Mouse (Mus musculus) hindbrain, postnatal 0 days (tissue): ENCODE measurements around the gene Egf. TPM values are rescaled to one million over a fixed set of nuclear protein-coding genes. Genes with fewer than 3 reads are reported as not detected.

ENCODE experiments used
- ATAC-seq: fragments of 200-750 bp; cut with Nextera tagmentation; 2 replicates; pipeline ENCODE4 v1.8.0; 2017; ENCODE audit warnings: mild to moderate bottlenecking, moderate TSS enrichment, moderate library complexity
- DNase-seq: peaks from one replicate; pipeline ENCODE4 v3.0.0-alpha.2; 2015; ENCODE audit warnings: low spot score
- H3K27ac ChIP-seq: fragments of 300-500 bp; sonication (generic); 2 replicates; pipeline ENCODE4 v1.5.1; 2014; ENCODE audit warnings: mild to moderate bottlenecking
- H3K27me3 ChIP-seq: fragments of 300-500 bp; sonication (generic); 2 replicates; pipeline ENCODE4 v1.6.1; 2014; ENCODE audit warnings: low read length, mixed read lengths; ENCODE audit not compliant: insufficient read depth
- H3K36me3 ChIP-seq: fragments of 300-500 bp; sonication (generic); 2 replicates; pipeline ENCODE4 v1.6.1; 2014; ENCODE audit warnings: low read length, mixed read lengths; ENCODE audit not compliant: insufficient read depth
- H3K4me1 ChIP-seq: fragments of 300-500 bp; sonication (generic); 2 replicates; pipeline ENCODE4 v1.6.1; 2014; ENCODE audit warnings: antibody characterized with exemption, low read length, mixed read lengths; ENCODE audit not compliant: insufficient read depth
- H3K4me2 ChIP-seq: fragments of 300-500 bp; sonication (generic); 2 replicates; pipeline ENCODE4 v1.6.1; 2014; ENCODE audit warnings: low read depth, mild to moderate bottlenecking, low read length, moderate library complexity, mixed read lengths
- H3K4me3 ChIP-seq: fragments of 300-500 bp; sonication (generic); 2 replicates; pipeline ENCODE4 v1.5.1; 2014; ENCODE audit warnings: low read length
- H3K9ac ChIP-seq: fragments of 300-500 bp; sonication (generic); replicated peaks from 2 replicates; pipeline ENCODE4 v1.6.1; 2014; ENCODE audit warnings: mild to moderate bottlenecking, low read length, moderate library complexity, mixed read lengths
- H3K9me3 ChIP-seq: fragments of 300-500 bp; sonication (generic); 2 replicates; pipeline ENCODE4 v1.6.1; 2016; ENCODE audit warnings: low read length, mixed read lengths
- CTCF ChIP-seq: IDR thresholded peaks from 2 replicates; pipeline ENCODE4 v1.5.1; 2016; ENCODE audit warnings: antibody characterized with exemption, control low read depth, low read depth
- WGBS: fragments of 180-500 bp; shearing (Covaris S2); extraction: QIAGEN DNeasy Blood & Tissue Kit; methylation state at CpG from one replicate; pipeline ENCODE4 v1.1.7; 2014; 5-methylcytosine and 5-hydroxymethylcytosine counted together
- polyA plus RNA-seq: library from polyadenylated mRNA; unstranded; fragments of >200 nt; fragmentation: Nextera tagmentation; extraction: Ambion mirVana; gene quantifications from 2 replicates; pipeline ENCODE4 v1.2.1, GENCODE M21; 2015
- total RNA-seq: library from RNA; depleted of rRNA; stranded (reverse); fragments of >200 nt; gene quantifications from 2 replicates; pipeline ENCODE4 v1.2.3, GENCODE M21; 2014; rRNA removed

Egf gene
- 1.2 and 1.3 TPM in 2 replicates for total RNA-seq
- polyA plus RNA-seq = 1.2 and 1.9 TPM in 2 replicates

GRCm38 (mm10) chr3:129754650-129755604 is at the start of gene Egf:
Egf (minus strand) TSS chr3:129755316.
- Histone ChIP-seq H3K4me1 (peaks cover 6% of the 10 kb centered on the region; the same call in 1 of the 2 replicates), H3K36me3 (no peaks in the 10 kb centered on the region), H3K4me3 (peak within 1 kb of the TSS; percentile 34), H3K4me2 (peak within 1 kb of the TSS; percentile 64), H3K27me3 (no peaks in the 10 kb centered on the region), H3K27ac (no peak within 1 kb of the TSS), H3K9ac (no peak within 1 kb of the TSS; the same call in 1 of the 2 replicates), H3K9me3 (no peaks in the 10 kb centered on the region)
- no peak for TF ChIP-seq CTCF
- 10% methylated on average over 20 of the region's 20 CpGs for WGBS
- peak; percentile 49; the same call in 1 of the 2 replicates for ATAC-seq
- peak; percentile 18 for DNase-seq

- Histone ChIP-seq H3K4me2 (no peak within 1 kb of the TSS), H3K9ac (no peak within 1 kb of the TSS), H3K4me1 (no peaks in the 10 kb centered on the region), H3K27me3 (no peaks in the 10 kb centered on the region), H3K27ac (no peak within 1 kb of the TSS), H3K36me3 (no peaks in the 10 kb centered on the region), H3K9me3 (no peaks in the 10 kb centered on the region), H3K4me3 (no peak within 1 kb of the TSS)
- TF ChIP-seq CTCF = no peak
- ATAC-seq = no peak
- WGBS = 83% methylated on average over 10 of the region's 10 CpGs
- no peak for DNase-seq
These were observed 48.6 kb upstream of the Egf start, which contains the start of gene Lrit3 for GRCm38 (mm10) chr3:129803765-129804164. Lrit3 (minus strand) TSS chr3:129804030.

- Histone ChIP-seq H3K27ac (no peak overlapping the region), H3K4me1 (no peaks in the 10 kb centered on the region), H3K9ac (no peak overlapping the region), H3K36me3 (no peaks in the 10 kb centered on the region), H3K27me3 (no peaks in the 10 kb centered on the region), H3K4me3 (no peak overlapping the region), H3K4me2 (no peak overlapping the region), H3K9me3 (no peaks in the 10 kb centered on the region)
- ATAC-seq (no peak), DNase-seq (no peak)
- 88% methylated on average over 2 of the region's 2 CpGs for WGBS
- no peak for TF ChIP-seq CTCF
These were observed 43.9 kb upstream of the Egf start for GRCm38 (mm10) chr3:129799011-129799410.

- no peak for DNase-seq
- no peak for ATAC-seq
- no peak for TF ChIP-seq CTCF
- H3K9ac ChIP-seq = no peak overlapping the region
- H3K36me3 ChIP-seq = no peaks in the 10 kb centered on the region
- no peaks in the 10 kb centered on the region for H3K9me3 ChIP-seq
- WGBS = 86% methylated on average over 11 of the region's 11 CpGs
- no peak overlapping the region for H3K27ac ChIP-seq
- H3K27me3 ChIP-seq = no peaks in the 10 kb centered on the region
- no peak overlapping the region for H3K4me2 ChIP-seq
- H3K4me3 ChIP-seq = no peak overlapping the region
- no peaks in the 10 kb centered on the region for H3K4me1 ChIP-seq
These were observed 43.4 kb upstream of the Egf start for GRCm38 (mm10) chr3:129798551-129798950.

- Histone ChIP-seq H3K4me1 (no peaks in the 10 kb centered on the region), H3K36me3 (no peaks in the 10 kb centered on the region), H3K9me3 (no peaks in the 10 kb centered on the region), H3K4me3 (no peak overlapping the region), H3K27ac (no peak overlapping the region), H3K9ac (no peak overlapping the region), H3K4me2 (no peak overlapping the region), H3K27me3 (no peaks in the 10 kb centered on the region)
- TF ChIP-seq CTCF = no peak
- ATAC-seq (no peak), DNase-seq (no peak)
- 83% methylated on average over 5 of the region's 5 CpGs for WGBS
These were observed 42.2 kb upstream of the Egf start for GRCm38 (mm10) chr3:129797341-129797740.

GRCm38 (mm10) chr3:129793801-129794200 is 38.7 kb upstream of the Egf start:
- Histone ChIP-seq H3K27me3 (no peaks in the 10 kb centered on the region), H3K9me3 (no peaks in the 10 kb centered on the region), H3K4me3 (no peak overlapping the region), H3K27ac (no peak overlapping the region), H3K9ac (no peak overlapping the region), H3K4me1 (no peaks in the 10 kb centered on the region), H3K4me2 (no peak overlapping the region), H3K36me3 (no peaks in the 10 kb centered on the region)
- 88% methylated on average over 5 of the region's 5 CpGs for WGBS
- ATAC-seq = no peak
- DNase-seq = no peak
- TF ChIP-seq CTCF = no peak

GRCm38 (mm10) chr3:129782746-129783145 is 27.6 kb upstream of the Egf start:
- Histone ChIP-seq H3K36me3 (no peaks in the 10 kb centered on the region), H3K27me3 (no peaks in the 10 kb centered on the region), H3K9ac (no peak overlapping the region), H3K9me3 (no peaks in the 10 kb centered on the region), H3K4me2 (no peak overlapping the region), H3K27ac (no peak overlapping the region), H3K4me1 (no peaks in the 10 kb centered on the region), H3K4me3 (no peak overlapping the region)
- 94% methylated on average over 3 of the region's 3 CpGs for WGBS
- 0 out of 2 replicates have a peak, but pooled peaks have one; percentile 13 for TF ChIP-seq CTCF
- DNase-seq (no peak), ATAC-seq (no peak)
